Mouse (Mus musculus) kidney, postnatal 25 days (tissue): ENCODE measurements around the gene Ccnf.
A peak's percentile ranks its signal among the peaks of the same experiment; 100 is the strongest.

Source experiments
- DNase-seq, 2 experiments: peaks; one replicate each; pipeline ENCODE4 v3.0.0; 2021; ENCODE audit warnings: mixed read lengths in 2 of 2

The Ccnf gene

DNA sequence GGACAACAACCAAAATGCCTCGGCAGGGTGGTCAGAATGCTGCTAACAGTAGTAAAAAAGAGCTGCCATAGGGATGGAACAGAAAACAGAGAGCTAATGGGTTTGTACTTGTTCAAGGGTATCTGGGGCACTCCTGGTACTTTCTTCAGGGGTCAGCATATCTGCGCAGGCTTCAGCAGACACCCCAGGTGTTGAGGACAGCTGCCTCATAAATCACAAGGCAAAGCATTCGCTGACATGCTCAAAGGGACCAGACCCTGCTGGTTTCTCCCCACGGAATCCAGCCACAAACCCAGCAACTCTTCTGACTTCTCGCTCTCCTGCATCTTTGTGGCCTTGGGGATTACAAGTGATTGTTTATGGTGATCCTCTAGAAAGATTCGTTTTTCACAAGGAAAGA lies 28.6 kb downstream of the Ccnf start:
- DNase-seq = no peak

DNA sequence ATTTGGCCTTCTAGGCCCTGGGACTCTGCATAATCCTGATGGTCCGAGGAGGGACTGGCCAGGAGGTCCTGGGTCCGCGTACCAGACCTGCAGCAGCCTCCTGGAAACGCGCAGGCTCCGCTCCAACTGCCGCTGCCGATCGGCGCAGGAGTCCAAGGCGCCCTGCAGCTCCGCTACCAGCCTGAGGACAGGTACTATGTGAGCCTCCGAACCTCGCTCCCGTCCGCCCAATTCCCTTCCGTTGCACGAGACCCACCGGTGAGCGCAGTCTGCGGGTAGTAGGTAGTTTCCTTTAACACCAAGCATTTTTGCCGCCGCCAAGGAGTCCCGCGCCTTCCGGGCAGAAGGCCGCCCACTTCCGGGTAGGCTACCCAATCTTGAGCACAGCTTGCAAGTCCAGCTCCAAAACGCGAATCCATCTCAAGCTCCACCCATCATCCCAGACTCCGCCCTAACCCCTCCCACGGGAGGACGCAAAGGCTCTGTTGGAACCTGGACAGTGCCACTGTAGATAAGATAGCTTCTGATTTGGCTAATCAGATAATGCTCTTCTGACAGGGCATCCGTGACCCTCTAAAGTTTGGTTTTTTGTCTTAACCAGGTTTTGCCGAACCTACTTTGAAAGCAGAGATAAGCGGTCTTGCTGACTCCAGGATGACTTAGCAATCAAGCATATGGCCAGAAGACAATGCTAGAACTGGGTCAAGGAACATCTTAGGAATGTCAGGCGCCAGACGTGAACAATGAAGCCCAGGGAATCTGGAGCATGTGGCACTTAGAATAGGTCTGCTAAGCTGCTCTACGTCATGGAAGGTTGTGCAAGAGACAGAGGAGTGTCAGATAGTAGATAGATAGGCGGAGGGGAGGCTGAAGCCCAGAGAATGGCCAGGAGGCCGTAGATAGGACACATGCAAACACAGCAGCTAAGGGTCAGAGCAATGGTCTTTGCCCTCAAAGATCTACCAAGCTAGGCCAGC lies 30.6 kb downstream of the Ccnf start, which contains the start of gene Tedc2:
Tedc2 (minus strand) TSS at position 417 of the 977 bp plus-strand sequence.
- DNase-seq = peak; percentile 96 to 97

DNA sequence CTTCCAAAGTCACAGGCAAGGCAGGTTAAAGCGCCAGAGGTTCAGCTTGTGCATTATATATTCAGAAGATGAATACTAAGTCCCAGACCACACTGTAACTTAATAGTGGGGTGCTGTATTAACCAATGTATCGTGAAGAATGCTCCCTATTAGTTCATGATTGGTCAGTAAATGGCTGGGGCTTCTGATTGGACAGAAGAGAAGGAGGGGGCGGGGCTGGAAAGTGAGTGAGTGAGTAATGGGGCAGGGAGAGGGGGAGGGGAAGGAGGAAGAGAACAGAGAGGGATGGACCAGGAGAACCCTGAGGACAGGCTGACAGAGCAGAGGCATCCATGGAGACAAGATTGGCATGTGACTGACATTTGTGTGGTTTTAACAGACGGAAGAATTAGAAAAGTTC lies 34.4 kb downstream of the Ccnf start:
- no peak for DNase-seq

DNA sequence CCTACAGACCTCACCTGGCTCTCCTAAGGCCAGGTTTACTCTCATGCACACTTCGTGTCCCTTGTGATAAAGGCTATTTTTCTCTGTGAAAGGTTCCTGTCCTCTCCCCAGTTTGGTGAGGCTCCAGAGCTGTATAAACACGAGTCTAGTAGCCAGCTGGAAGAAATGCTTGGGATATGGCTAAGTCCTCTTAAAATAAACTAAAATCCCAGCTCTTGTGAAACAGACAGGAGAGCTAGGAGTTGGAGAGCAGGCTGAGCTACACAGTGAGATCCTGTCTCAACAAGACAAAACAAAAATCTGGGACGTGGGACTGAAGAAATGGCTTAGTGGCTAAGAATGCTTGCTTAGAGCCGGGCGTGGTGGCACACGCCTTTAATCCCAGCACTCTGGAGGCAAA lies 38.1 kb downstream of the Ccnf start:
- DNase-seq = no peak

DNA sequence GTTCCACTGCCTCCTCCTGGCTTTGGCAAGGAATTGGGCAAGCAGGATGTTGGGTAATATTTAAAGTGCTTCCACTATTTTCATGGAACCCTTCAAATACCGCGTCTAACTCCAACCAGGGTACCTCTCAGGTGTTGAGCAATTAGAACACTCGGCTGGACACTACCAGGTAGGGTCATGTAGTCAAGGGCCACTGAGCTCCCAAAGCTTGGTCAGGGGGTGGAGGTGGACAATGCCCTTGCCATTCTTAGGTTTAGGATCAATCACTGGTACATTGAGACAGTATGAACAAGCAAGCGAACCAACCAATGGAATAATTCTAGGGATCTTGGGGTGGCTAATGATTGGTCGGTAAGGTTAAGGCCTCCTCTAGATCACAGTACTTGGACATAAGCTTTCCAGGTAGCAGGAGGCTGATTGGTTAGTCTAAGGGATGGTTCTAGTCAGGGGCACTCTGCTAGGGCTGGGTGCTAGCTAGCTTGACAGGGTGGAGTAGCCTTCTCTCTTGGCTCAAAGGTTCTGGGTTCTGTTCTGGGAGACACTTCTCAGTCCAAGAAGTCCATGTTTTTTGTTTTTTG lies 38.8 kb downstream of the Ccnf start:
- DNase-seq = no peak

DNA sequence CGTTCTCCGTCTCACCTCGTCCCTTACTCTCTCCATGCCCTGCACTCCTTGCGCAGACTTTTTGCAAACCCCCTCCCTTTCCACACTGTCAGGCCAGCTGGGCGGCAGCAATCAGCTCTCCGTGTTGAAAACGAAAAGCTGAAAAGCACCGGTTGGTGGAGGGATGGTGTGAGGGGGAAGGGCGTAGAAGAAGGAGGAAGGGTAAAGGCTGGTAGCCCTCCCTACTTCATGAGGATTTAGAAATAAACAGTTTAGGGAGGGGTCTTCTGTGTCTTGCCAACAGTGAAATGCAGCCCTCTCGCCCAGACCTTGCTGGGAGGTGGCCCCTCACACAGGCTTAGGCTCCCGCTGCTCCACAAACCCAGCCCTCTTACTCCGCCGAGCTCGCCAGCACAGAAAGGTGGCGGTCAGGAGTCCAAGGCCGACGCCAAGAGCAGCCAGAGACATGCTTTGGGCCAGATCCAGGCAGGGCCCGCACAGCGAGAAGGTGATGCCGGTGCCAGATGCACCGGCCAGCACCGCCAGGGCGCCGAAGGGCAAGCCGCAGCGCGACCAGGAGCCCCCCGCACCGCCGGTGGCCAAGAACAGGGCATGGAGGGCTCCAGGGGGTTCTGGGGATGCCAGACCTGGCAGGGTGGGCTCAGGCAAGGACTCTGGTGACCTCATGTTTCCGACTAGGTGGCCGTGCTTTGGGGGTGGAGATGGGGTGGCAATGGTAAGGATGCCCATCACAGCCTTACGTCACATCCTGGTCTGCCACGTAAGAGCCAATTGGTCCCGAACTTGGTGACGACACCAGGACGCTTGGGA lies 39.4 kb downstream of the Ccnf start:
- DNase-seq = peak; percentile 60 to 79

DNA sequence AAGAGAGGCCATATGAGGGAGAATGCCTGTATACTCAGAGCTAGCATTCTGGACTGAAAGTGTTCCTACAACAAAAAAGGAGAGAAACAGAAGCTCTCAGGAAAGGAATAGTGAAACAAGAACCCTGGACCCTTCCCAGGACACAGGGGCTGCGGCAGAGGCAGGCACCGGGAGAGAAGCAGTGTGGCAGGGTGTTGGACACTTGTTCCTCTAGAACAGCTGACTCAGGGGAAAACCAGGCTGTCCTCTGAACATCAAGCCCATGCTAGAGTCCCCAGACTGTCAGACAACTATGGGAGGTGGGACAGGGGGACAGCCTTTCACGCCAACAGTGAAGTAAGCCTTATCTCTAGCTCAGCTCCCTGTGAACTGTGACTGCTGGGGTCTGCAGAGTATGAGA lies 40.7 kb downstream of the Ccnf start:
- DNase-seq = no peak

DNA sequence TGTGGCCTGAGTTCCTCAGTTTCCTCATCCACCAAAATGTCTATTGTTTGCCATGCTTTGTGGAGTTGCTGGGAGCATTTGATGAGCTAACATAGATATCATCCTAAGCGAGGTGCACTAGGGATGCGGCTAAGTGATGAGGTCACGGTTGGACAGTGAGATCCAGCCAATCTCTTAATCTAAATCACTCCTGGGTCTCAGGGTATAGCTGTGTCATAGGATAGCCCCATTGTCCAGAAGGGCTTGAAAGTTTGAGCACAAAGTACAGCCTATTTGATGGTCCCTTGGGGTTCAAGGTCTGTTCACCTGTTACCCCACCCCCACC lies 41.4 kb downstream of the Ccnf start:
- no peak for DNase-seq

DNA sequence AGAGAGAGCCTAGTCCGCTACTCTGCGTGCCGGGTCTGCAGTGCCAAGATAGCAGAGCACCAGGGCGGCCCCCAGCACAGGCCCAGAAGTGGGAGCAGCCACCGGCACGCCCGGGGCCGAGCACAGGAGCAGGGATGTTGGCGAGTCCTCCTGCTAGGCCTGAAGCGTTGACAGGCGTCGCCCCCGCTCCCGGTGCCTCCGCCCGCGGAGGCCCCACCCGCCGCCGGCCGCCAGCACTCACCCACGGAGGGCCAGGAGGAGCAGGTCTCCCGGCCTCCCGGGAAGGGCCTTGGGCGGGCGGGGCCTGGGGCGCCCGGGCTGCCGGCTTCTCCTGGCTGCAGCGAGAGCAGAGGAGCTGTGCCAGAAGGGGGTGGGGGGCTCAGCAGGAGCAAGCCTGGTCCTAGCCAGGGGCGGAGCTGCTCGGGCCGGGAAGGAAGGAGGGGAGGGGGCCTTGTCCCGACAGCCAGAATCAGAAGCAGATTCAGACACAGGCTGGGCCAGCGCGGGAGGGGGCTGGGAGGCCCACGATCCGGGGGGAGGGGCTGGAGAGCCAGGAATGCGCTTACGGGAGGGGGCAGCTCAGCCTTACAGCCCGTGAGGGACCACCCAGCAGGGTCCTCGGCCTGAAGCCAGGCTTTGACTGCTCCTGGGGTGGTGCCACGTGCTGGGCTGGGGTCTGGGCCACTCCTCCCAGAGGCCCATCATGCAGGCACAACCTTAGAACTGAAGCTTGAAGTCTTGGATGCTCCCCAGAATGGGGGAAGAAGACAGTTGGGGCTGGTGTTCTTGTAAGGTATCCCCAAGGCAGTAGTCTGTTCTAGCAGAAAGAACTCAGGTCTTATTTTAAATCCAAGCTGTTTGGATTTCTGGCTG lies 42.0 kb downstream of the Ccnf start, which contains the start of gene Ntn3:
Ntn3 (minus strand) TSS at position 489 of the 873 bp plus-strand sequence.
- peak in 1 of 2 experiments; percentile 60 for DNase-seq

DNA sequence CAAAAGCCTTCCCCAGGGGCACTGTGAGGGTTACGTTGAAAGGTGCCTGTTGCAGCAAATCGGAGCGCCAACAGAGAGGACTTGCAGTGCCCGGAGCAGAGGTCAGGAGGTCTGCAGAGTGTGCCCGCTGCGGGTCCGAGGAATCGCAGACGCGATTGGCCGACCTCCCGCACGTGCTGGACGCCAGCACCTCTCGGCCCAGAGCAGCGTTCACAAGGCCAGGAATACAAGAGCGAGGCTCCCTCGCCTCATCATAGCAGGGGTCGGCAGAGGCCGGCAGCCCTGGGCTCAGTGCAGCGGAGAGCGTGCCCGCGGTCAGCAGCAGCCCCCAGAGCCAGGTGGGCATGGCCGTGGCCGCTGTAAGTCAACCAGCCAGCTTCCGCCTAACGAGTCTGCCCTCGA lies 42.6 kb downstream of the Ccnf start:
- peak; percentile 23 to 60 for DNase-seq

DNA sequence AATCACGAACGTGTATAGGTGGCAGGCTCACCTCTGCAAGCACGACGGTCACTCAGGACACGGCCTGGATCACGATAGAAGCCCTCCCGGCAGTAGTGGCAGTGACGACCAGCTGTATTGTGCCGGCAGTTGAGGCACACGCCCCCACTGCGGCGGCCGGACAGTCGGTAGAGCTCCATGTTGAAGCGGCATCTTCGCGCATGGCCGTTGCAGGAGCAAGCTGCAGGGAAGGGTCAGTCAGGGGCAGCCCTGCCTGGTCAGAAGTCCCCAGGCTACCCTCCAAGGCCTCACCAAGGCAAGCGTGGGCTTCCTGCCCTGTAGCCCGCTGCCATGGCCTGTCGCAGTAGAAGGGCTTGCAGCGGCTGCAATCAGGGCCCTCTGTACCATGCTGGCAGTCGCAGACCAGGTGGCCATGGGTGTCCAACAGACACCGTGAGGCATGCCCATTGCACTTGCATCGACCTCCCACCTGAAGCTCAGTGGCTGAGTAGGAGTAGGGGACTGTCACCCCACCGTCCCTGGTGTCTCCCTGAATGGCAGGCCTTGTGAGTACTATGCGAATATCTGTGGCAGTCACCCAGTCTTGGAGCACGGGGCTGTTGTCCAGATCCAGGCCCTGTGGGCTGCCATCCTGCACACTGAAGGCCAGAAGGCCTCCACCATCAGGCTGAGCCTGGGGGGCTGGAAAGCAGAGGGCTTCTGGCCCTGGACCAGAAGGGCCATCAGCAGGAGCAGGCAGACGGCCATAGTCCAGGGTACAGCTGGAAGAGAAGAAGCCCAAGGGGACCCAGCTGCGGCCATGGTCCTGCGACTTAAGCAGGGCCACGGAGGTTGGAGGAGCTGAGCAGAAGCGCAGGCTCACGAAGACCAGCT lies 43.3 kb downstream of the Ccnf start:
- no peak for DNase-seq

DNA sequence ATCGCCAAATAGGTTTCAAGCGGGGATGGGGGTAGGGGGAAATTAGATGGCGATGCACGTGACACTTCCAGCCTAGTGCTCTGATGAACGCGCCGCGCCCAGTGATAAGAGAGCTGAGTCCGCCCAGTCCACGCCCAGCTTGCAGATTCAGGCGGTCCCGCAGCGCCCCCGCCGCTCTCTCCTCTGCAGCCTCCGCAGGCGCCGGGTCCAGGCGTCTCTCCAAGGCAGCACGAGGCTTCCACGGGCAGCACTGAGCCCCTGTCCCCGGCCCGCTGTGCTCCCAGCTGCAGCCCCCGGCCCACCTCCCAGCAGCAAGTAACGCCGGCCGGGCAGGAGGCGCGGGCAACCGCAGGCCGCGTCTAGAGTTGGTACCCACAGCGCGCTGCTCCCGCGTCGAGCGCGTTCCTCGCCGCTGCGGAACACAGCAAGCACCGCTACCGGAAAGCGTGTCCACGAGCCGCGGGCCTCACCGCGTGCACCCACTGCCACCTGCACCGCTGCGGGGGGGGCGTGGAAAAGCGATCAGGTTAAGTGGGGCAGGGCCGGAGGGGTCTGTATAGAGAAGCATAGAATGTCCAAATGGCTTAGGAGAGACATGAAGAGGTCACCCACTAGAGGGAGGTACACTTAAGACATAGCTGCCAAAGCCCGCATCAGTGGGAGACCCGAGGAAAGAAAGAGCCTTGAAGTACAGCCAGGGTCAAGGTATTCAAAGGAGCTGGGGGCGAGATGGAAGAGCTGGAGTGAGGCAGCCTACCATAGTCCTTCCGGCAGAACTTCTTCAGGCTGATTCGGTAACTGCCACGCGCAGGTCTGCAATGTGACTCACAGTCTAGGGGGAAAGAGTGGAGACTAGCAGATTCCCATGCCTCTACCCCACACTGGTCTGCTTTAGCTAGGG lies 44.6 kb downstream of the Ccnf start:
- peak; percentile 58 to 61 for DNase-seq

DNA sequence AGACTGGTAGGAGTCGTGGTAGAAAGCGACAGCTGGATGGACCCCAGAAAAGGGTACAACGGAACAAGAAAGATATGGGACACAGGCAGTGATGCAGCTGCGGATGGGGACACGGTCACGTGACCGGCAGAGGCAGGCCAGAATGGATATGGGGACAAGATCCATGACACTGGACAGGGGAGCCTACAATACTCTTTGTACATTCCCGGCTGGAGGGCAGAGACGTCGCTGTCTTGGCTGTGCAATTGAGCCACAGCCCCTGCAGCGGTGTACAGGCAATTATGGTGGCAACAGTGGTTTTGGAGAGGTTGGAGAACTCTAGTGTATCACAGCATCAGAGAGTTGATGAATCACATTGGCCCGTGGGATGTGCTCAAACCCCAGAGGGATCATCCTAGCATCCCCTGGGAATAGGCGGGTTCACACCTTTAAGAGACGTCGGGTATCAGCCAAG lies 45.3 kb downstream of the Ccnf start:
- peak; percentile 72 for DNase-seq

DNA sequence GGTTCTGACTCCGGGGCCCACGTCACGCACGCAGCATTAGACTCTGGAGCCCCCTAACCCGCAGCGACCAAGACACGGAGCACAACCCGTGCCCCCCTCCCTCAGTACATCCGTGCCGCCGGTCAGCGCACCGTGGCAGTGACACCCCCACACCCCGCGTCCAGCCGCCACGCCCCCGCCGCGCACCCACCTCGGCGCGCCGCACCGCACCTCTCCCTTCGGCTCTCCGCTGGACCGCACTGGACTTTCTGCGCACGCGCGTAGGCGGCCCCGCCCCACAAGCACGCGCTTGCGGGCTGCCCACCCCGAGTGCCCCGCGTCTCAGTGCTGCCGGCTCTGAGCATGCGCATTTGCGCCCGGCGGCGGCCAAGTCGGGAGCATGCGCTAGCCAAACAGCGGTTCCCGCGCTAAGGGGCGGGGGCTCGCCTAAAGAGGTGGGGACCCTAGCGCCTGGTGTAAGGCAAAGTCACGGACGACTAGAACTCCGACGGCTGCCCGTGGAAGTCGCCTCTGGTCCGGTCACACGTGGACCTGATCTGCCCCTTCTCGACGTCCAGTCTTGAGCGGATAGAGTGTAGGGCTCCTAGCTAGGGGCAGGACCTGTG lies 45.9 kb downstream of the Ccnf start, which contains the start of gene Tbc1d24:
Tbc1d24 (minus strand) TSS at position 279 of the 605 bp plus-strand sequence.
- DNase-seq = peak; percentile 91 to 95

DNA sequence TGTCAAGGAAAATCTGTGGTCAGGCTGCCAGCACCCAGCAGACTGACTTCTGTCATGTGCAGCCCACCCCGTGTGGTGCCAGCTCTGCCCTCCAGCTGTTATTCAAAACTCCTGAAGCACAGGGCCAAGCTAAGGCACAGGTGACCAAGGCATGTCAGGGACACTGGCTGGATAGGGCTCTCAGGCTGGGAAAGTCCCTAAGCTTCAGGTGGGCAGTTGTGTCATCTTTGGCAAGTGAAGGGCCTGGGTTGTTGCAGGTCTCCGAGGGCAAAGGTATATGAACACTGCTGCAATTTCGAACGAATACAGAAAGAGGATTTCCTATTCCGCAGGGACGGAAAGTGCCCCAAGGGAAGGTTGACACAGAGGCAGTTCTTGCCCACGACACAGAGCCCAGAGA lies 46.4 kb downstream of the Ccnf start:
- no peak for DNase-seq

DNA sequence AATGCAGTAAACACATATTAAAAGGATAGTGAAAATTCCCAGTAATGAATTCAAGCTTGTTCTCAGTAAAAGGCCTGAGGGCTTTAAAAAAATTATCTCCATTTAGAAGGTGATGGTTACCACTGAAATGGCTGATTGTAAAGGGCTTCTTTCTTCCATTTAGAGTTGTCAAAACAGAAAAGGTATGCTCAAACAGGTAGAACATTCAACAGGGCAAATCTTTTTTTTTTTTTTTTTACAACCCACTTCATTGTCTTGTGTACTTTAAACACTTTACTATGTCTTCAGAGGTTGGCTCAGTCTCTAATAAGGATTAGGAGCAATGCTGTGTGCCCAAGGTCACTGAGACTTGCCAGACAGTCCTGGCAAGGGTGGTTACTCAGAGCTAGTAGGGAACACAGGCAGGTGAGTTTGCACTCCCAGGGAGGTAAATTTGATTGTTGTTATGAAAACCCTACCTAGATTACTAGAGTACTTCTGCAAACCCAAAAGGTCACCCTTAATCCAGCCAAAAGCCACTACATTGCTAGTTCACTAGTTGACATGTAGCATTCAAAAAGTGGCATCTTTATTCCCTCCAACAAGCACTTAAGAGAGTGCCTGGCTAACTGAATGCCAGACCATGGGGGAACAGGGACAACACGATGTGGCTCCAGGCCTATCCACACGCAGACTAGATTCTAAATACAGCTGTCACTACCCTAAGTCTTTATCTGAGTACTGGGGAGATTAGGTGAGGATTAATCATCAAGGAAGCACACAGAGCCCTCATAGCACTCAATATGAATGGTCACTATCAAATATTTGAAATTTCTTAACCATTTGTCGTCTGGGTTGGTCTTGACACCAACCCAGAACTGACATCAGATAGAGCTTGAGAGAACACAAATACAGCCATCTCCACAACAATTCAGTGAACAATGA lies 47.4 kb downstream of the Ccnf start:
- DNase-seq = no peak

DNA sequence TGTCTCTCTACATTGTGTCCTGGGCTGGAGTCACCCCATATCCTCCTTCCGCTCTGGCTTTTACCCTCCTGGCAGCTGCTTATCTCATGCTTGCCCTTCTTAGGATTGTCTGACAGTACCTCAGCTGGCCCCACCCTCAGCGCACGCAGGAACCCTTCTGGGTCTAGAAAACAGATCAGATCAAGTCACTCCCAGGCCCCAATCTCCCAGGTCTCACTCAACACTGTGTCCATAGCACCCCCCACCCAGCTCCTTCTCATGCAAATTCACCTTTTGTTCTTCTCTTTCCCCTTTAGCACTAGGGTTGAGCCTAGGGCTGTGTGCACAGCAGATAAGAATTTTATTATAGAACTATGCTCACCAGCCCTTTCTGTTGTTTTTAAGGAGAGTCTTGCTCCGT lies 48.2 kb downstream of the Ccnf start:
- no peak for DNase-seq

DNA sequence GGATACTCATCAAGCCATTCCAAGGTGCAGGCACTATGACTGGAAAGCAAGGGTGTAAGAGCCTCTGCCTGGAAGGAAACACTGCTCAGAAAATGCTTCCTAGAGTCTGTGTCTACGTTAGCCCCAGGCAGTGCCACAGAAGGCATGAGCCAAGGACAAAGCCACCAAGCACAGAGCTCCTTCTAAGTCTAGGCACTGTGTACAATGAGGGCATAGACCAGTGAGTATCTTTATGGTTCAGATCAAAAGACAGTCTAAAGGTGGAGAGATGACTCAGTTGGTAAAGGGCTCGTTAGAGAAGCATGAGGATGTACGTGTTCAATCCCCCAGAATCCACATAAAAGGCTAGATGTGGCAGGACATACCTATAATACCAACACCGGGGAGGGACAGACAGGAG lies 50.2 kb downstream of the Ccnf start:
- DNase-seq = no peak
